Mouse (Mus musculus): ENCODE measurements at regions not wholly inside any gene's neighbourhood (a gene's known extent, or its start where the extent isn't known, plus 50 kb on each side); places are given as distances from the start of the nearest gene placed in this dataset.

- Histone ChIP-seq H3K36me3 (ENCODE audit: control insufficient read depth, insufficient read depth, low read length) (no peaks in the 10 kb centered on the region), H3K4me3 (ENCODE audit: low read depth, low read length) (no peak overlapping the region), H3K4me2 (replicated peaks; ENCODE audit: low read depth) (no peak overlapping the region), H3K9ac (ENCODE audit: low read length) (no peak overlapping the region), H3K4me1 (replicated peaks; ENCODE audit: control insufficient read depth, insufficient read depth) (no peaks in the 10 kb centered on the region), H3K9me3 (ENCODE audit: control insufficient read depth, low read length) (no peaks in the 10 kb centered on the region), H3K27ac (replicated peaks) (no peak overlapping the region), H3K27me3 (ENCODE audit: control insufficient read depth, insufficient read depth, low read length) (no peaks in the 10 kb centered on the region)
- TF ChIP-seq EP300 (optimal IDR thresholded peaks at IDR 0.05) (no peak), CTCF (IDR thresholded peaks at IDR 0.05; ENCODE audit: low read depth) (no peak)
- DNase-seq (ENCODE audit: low spot score) (no peak), ATAC-seq (ENCODE audit: low FRiP score, low TSS enrichment) (no peak)
- WGBS: 59% methylated on average over 12 of the region's 12 CpGs
These were observed 50.9 kb upstream of the Lmo4 start for GRCm38 (mm10) chr3:144255596-144256550.
